ENCODE assay signal across 12 mouse cellular contexts in the genomic region with DNA sequence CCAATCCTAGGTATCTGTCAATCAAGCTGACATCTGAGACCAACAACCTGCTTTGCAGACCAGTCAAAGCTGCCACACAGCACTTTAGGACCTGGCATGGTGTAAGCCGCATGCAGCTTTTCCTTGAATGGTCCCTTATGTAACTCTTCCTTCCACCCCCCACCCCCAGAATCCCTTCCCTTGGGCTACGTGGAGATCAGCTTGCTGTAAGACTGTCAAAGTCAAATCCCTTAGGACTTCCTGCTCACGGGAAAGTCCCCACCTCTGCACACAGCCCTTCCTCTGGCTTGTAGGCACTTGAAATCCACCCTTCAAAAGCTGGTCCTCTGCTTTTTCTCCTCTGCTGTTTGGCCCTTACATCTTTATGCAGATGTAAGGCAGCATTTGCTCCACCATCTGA. TPM values are rescaled to one million over a fixed set of nuclear protein-coding genes. Genes with fewer than 3 reads are reported as not detected.
"Had no signal": no experiment of that assay in that cellular context is flagged by ENCODE, and none has a peak within 500 bp of the region (broad histone marks: within the 10 kb centered on the region; RNA-seq: fewer than 3 reads in every experiment).

No protein-coding gene starts in this region.

- H3K27ac ChIP-seq: kidney, postnatal 0 days; limb, embryonic 13.5 days; liver, embryonic 14.5 days; midbrain, embryonic 12.5 days had no signal

- H3K4me3 ChIP-seq: limb, embryonic 13.5 days; midbrain, embryonic 12.5 days had no signal

- H3K36me3 ChIP-seq: limb, embryonic 13.5 days; midbrain, embryonic 12.5 days had no signal

- H3K9ac ChIP-seq: limb, embryonic 13.5 days; liver, embryonic 14.5 days; midbrain, embryonic 12.5 days had no signal

- H3K27me3 ChIP-seq: limb, embryonic 13.5 days; midbrain, embryonic 12.5 days had no signal

- H3K4me2 ChIP-seq: limb, embryonic 13.5 days; midbrain, embryonic 12.5 days had no signal

- H3K9me3 ChIP-seq: limb, embryonic 13.5 days; midbrain, embryonic 12.5 days had no signal

- DNase-seq: kidney, postnatal 36 days; left cerebral cortex, postnatal 4 days; lung, adult 18-20 months; right cerebral cortex, adult 18-20 months; spleen, adult 18-20 months; thymus, adult 18-20 months; thymus, postnatal 14 days had no signal

RNA-seq across cellular contexts. Expression of a gene that starts 19.8 kb away (rescaled TPM):
- total RNA-seq: layer of hippocampus, adult 18-20 months had no signal
